Mouse (Mus musculus) lung, embryonic 16.5 days (tissue): ENCODE measurements around the gene Slc9a3r1. TPM values are rescaled to one million over a fixed set of nuclear protein-coding genes. Genes with fewer than 3 reads are reported as not detected.

ENCODE experiments used
- ATAC-seq: fragments of 200-750 bp; cut with Nextera tagmentation; 2 replicates; pipeline ENCODE4 v1.8.0; 2017; ENCODE audit warnings: low read depth, mild to moderate bottlenecking, moderate library complexity
- H3K27ac ChIP-seq: fragments of 300-500 bp; sonication (generic); 2 replicates; pipeline ENCODE4 v1.5.1; 2014; ENCODE audit warnings: mild to moderate bottlenecking, control low read depth, low read length
- H3K27me3 ChIP-seq: fragments of 300-500 bp; sonication (generic); 2 replicates; pipeline ENCODE4 v1.6.1; 2014; ENCODE audit warnings: low read depth, low read length, mixed read lengths; ENCODE audit not compliant: control insufficient read depth, insufficient read depth
- H3K36me3 ChIP-seq: fragments of 300-500 bp; sonication (generic); 2 replicates; pipeline ENCODE4 v1.6.1; 2014; ENCODE audit warnings: low read length; ENCODE audit not compliant: control insufficient read depth, insufficient read depth
- H3K4me1 ChIP-seq: fragments of 300-500 bp; sonication (generic); replicated peaks from 2 replicates; pipeline ENCODE4 v1.6.1; 2014; ENCODE audit warnings: low read length, mixed read lengths; ENCODE audit not compliant: control insufficient read depth, insufficient read depth
- H3K4me2 ChIP-seq: fragments of 300-500 bp; sonication (generic); 2 replicates; pipeline ENCODE4 v1.6.1; 2014; ENCODE audit warnings: low read depth, low read length, control low read depth
- H3K4me3 ChIP-seq: fragments of 300-500 bp; sonication (generic); 2 replicates; pipeline ENCODE4 v1.5.1; 2014; ENCODE audit warnings: mild to moderate bottlenecking, low read length, control low read depth
- H3K9ac ChIP-seq: fragments of 300-500 bp; sonication (generic); 2 replicates; pipeline ENCODE4 v1.6.1; 2014; ENCODE audit warnings: low read length, control low read depth
- H3K9me3 ChIP-seq: fragments of 300-500 bp; sonication (generic); 2 replicates; pipeline ENCODE4 v1.6.1; 2016; ENCODE audit warnings: low read length; ENCODE audit not compliant: control insufficient read depth
- WGBS: fragments of 180-500 bp; shearing (Covaris S2); extraction: QIAGEN DNeasy Blood & Tissue Kit; methylation state at CpG from one replicate; pipeline ENCODE4 v1.1.7; 2014; 5-methylcytosine and 5-hydroxymethylcytosine counted together
- polyA plus RNA-seq: library from polyadenylated mRNA; unstranded; fragments of >200 nt; fragmentation: Nextera tagmentation; extraction: Ambion mirVana; gene quantifications from 2 replicates; pipeline ENCODE4 v1.2.1, GENCODE M21; 2015

Gene Slc9a3r1
- polyA plus RNA-seq, result 63.2 and 68.7 TPM in 2 replicates

GRCm38 (mm10) chr11:115162832-115163480, at the start of gene Slc9a3r1:
TSS of gene Slc9a3r1 (plus strand) at chr11:115163341.
- Histone ChIP-seq H3K9me3 (no peaks in the 10 kb centered on the region), H3K9ac (peak within 1 kb of the TSS; percentile 71), H3K36me3 (no peaks in the 10 kb centered on the region), H3K27ac (peak within 1 kb of the TSS; percentile 80), H3K4me3 (peak within 1 kb of the TSS; percentile 76), H3K27me3 (peaks cover 12% of the 10 kb centered on the region), H3K4me1 (peaks cover 29% of the 10 kb centered on the region), H3K4me2 (peak within 1 kb of the TSS; percentile 88)
- WGBS, result 0% methylated on average over 47 of the region's 47 CpGs
- peak; percentile 96 for ATAC-seq

GRCm38 (mm10) chr11:115119409-115119808, 43.7 kb upstream of the Slc9a3r1 start:
- Histone ChIP-seq H3K36me3 (no peaks in the 10 kb centered on the region), H3K4me2 (no peak overlapping the region), H3K9me3 (no peaks in the 10 kb centered on the region), H3K4me1 (no peaks in the 10 kb centered on the region), H3K27ac (no peak overlapping the region), H3K27me3 (no peaks in the 10 kb centered on the region), H3K9ac (no peak overlapping the region), H3K4me3 (no peak overlapping the region)
- WGBS, result 62% methylated on average over 9 of the region's 9 CpGs
- ATAC-seq, result no peak

- ATAC-seq, result no peak
- no peaks in the 10 kb centered on the region for H3K9me3 ChIP-seq
- no peaks in the 10 kb centered on the region for H3K36me3 ChIP-seq
- no peak overlapping the region for H3K4me3 ChIP-seq
- H3K4me1 ChIP-seq, result no peaks in the 10 kb centered on the region
- no peak overlapping the region for H3K4me2 ChIP-seq
- no peaks in the 10 kb centered on the region for H3K27me3 ChIP-seq
- no peak overlapping the region for H3K9ac ChIP-seq
- WGBS, result 47% methylated on average over 4 of the region's 4 CpGs
- H3K27ac ChIP-seq, result no peak overlapping the region
Measured at GRCm38 (mm10) chr11:115128483-115128882, 34.7 kb upstream of the Slc9a3r1 start.

- H3K9me3 ChIP-seq, result no peaks in the 10 kb centered on the region
- no peaks in the 10 kb centered on the region for H3K36me3 ChIP-seq
- ATAC-seq, result no peak
- WGBS, result 85% methylated on average over 13 of the region's 13 CpGs
- H3K27me3 ChIP-seq, result no peaks in the 10 kb centered on the region
- no peak overlapping the region for H3K4me2 ChIP-seq
- H3K4me3 ChIP-seq, result no peak overlapping the region
- no peak overlapping the region for H3K9ac ChIP-seq
- no peak overlapping the region for H3K27ac ChIP-seq
- no peaks in the 10 kb centered on the region for H3K4me1 ChIP-seq
Measured at GRCm38 (mm10) chr11:115129508-115130126, 33.5 kb upstream of the Slc9a3r1 start.

- ATAC-seq, result no peak
- no peak overlapping the region for H3K4me2 ChIP-seq
- 64% methylated on average over 8 of the region's 8 CpGs for WGBS
- H3K9me3 ChIP-seq, result no peaks in the 10 kb centered on the region
- no peaks in the 10 kb centered on the region for H3K36me3 ChIP-seq
- H3K4me1 ChIP-seq, result no peaks in the 10 kb centered on the region
- no peak overlapping the region for H3K27ac ChIP-seq
- no peaks in the 10 kb centered on the region for H3K27me3 ChIP-seq
- no peak overlapping the region for H3K9ac ChIP-seq
- no peak overlapping the region for H3K4me3 ChIP-seq
Measured at GRCm38 (mm10) chr11:115131768-115132381, 31.3 kb upstream of the Slc9a3r1 start.

- Histone ChIP-seq H3K9ac (no peak within 1 kb of the TSS), H3K27me3 (no peaks in the 10 kb centered on the region), H3K27ac (no peak within 1 kb of the TSS), H3K9me3 (no peaks in the 10 kb centered on the region), H3K36me3 (no peaks in the 10 kb centered on the region), H3K4me1 (no peaks in the 10 kb centered on the region), H3K4me2 (no peak within 1 kb of the TSS), H3K4me3 (no peak within 1 kb of the TSS)
- WGBS, result 70% methylated on average over 8 of the region's 8 CpGs
- no peak for ATAC-seq
Measured at GRCm38 (mm10) chr11:115133800-115134199, 29.3 kb upstream of the Slc9a3r1 start, which contains the start of gene Cd300lf. TSS of gene Cd300lf (minus strand) at chr11:115133992.

- WGBS, result 68% methylated on average over 5 of the region's 5 CpGs
- Histone ChIP-seq H3K4me3 (no peak overlapping the region), H3K9ac (no peak overlapping the region), H3K27me3 (no peaks in the 10 kb centered on the region), H3K9me3 (no peaks in the 10 kb centered on the region), H3K4me2 (no peak overlapping the region), H3K27ac (no peak overlapping the region), H3K36me3 (no peaks in the 10 kb centered on the region), H3K4me1 (no peaks in the 10 kb centered on the region)
- ATAC-seq, result no peak
Measured at GRCm38 (mm10) chr11:115138597-115139262, 24.4 kb upstream of the Slc9a3r1 start.

- H3K27ac ChIP-seq, result no peak overlapping the region
- no peak for ATAC-seq
- no peaks in the 10 kb centered on the region for H3K36me3 ChIP-seq
- no peak overlapping the region for H3K4me3 ChIP-seq
- H3K9ac ChIP-seq, result no peak overlapping the region
- H3K27me3 ChIP-seq, result no peaks in the 10 kb centered on the region
- no peaks in the 10 kb centered on the region for H3K4me1 ChIP-seq
- H3K4me2 ChIP-seq, result no peak overlapping the region
- WGBS, result 81% methylated on average over 2 of the region's 2 CpGs
- no peaks in the 10 kb centered on the region for H3K9me3 ChIP-seq
Measured at GRCm38 (mm10) chr11:115141970-115142369, 21.2 kb upstream of the Slc9a3r1 start.

- Histone ChIP-seq H3K4me2 (no peak overlapping the region), H3K36me3 (no peaks in the 10 kb centered on the region), H3K9me3 (no peaks in the 10 kb centered on the region), H3K27me3 (peaks cover 3% of the 10 kb centered on the region; the same call in 1 of the 2 replicates), H3K27ac (no peak overlapping the region), H3K4me1 (0 out of 2 replicates have a peak, but pooled peaks cover 3% of the 10 kb centered on the region), H3K4me3 (no peak overlapping the region), H3K9ac (no peak overlapping the region)
- WGBS, result 77% methylated on average over 4 of the region's 4 CpGs
- ATAC-seq, result no peak
Measured at GRCm38 (mm10) chr11:115147813-115148212, 15.3 kb upstream of the Slc9a3r1 start.
